Mouse (Mus musculus): Measurements from ENCODE around the gene Nrbp1. TPM values are rescaled to one million over a fixed set of nuclear protein-coding genes. Genes with fewer than 3 reads are reported as not detected.
A peak's percentile ranks its signal among the peaks of the same experiment; 100 is the strongest.

Gene Nrbp1
- total and polyA plus RNA-seq, 3 experiments, result 34.5 to 41.5 (median 36.6) TPM

DNA sequence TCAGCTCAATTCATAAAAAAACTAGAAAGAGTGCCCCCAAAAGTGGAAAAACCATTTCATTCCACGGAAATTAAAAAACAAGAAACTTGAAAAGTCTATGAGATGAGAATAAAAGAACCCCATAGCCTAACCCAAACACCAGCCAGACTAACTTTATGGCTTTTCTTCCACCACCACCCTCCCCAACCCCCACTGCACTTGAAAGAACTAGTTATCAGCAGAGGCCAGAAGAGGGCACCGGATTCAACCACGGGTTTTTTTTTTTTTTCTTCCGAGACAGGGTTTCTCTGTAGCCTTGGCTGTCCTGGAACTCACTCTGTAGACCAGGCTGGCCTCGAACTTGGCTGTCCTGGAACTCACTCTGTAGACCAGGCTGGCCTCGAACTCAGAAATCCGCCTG, 22.4 kb upstream of the Nrbp1 start:
- Histone ChIP-seq H3K27me3 (replicated peaks) (no peaks in the 10 kb centered on the region), H3K4me1 (ENCODE audit: control insufficient read depth in 1 of 2, insufficient read depth in 2 of 2) (peaks cover 0 to 30% of the 10 kb centered on the region in 2 experiments; a peak in 2 of 4 replicates), H3K4me3 (replicated peaks in 1 of 3; ENCODE audit: low read depth in 2 of 3, low read length in 2 of 3, poor library complexity in 1 of 3) (no peak overlapping the region), H3K4me2 (ENCODE audit: insufficient read depth, low read depth, poor library complexity, severe bottlenecking) (peak overlapping the region; percentile 86; the same call in 1 of the 2 replicates), H3K9ac (ENCODE audit: insufficient read depth, low read depth) (peak overlapping the region; percentile 75; the same call in 1 of the 2 replicates), H3K79me2 (replicated peaks; ENCODE audit: control insufficient read depth, extremely low read depth, insufficient read depth, poor library complexity, severe bottlenecking) (peaks cover 64% of the 10 kb centered on the region), H3K9me3 (replicated peaks; ENCODE audit: low read length) (no peaks in the 10 kb centered on the region), H3K27ac (ENCODE audit: insufficient read depth, low read depth) (no peak overlapping the region), H3K36me3 (replicated peaks in 1 of 2; ENCODE audit: control insufficient read depth in 1 of 2, insufficient read depth in 1 of 2, low read length in 1 of 2) (peaks cover 0 to 21% of the 10 kb centered on the region in 2 experiments)
- peak; percentile 69 for DNase-seq (ENCODE audit: extremely low read depth)
- dilution Hi-C loops (cut with MboI; ENCODE audit: extremely low pct_ligation_motif_present, extremely low pct_unique_long_range_greater_than_20kb, low sequenced_read_pairs) (no loop called here), in situ Hi-C loops (cut with MboI; ENCODE audit: low pct_ligation_motif_present, low pct_unique_long_range_greater_than_20kb, low sequenced_read_pairs) (no loop called here)
- TF ChIP-seq ZNF384 (IDR thresholded peaks at IDR 0.05; ENCODE audit: low read depth, low read length) (peak; percentile 97), ZKSCAN1 (IDR thresholded peaks at IDR 0.05; ENCODE audit: borderline replicate concordance, low read depth, low read length) (no peak), SIN3A (IDR thresholded peaks at IDR 0.05; ENCODE audit: low read length) (0 out of 2 replicates have a peak, but pooled peaks have one; percentile 17), IRF4 (IDR thresholded peaks at IDR 0.05; ENCODE audit: low read depth, low read length) (peak; percentile 42; the same call in 1 of the 2 replicates), RCOR1 (conservative IDR thresholded peaks at IDR 0.05; ENCODE audit: low read depth, low read length) (no peak), CTCF (conservative IDR thresholded peaks at IDR 0.05 in 1 of 2, IDR thresholded peaks at IDR 0.05 in 1 of 2; ENCODE audit: low read depth in 2 of 2, low read length in 2 of 2) (peak in 1 of 2 experiments; percentile 55; a peak in 2 of 4 replicates), SMC3 (IDR thresholded peaks at IDR 0.05; ENCODE audit: low read depth, low read length) (peak; percentile 20), MYC (IDR thresholded peaks at IDR 0.05; ENCODE audit: low read depth, low read length) (no peak), CHD2 (IDR thresholded peaks at IDR 0.05; ENCODE audit: low read length) (peak; percentile 69; the same call in 1 of the 2 replicates), POLR2AphosphoS2 (IDR thresholded peaks at IDR 0.05; ENCODE audit: low read depth, low read length) (no peak), MAZ (IDR thresholded peaks at IDR 0.05; ENCODE audit: low read depth, low read length) (0 out of 2 replicates have a peak, but pooled peaks have one; percentile 35), HCFC1 (IDR thresholded peaks at IDR 0.05; ENCODE audit: low read depth, low read length) (peak; percentile 38; the same call in 1 of the 2 replicates)

DNA sequence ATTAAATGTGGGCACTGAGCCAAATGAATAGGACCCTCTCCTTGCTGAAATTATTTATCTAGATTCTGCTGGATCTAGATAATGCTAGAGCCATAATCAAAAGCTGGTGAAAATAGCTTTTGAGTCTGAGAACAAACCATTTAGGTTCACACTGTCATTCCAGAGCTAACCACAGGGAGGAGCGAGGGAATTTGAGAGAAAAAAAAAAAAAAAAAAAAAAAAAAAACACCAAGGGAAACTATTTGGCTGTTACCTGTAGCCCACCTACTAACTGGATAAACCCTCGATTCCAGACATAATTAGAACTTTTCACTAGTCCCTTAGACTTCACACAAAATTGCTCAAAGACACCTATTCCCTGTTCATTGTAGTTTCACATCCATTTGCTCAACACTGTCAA, 21.6 kb upstream of the Nrbp1 start:
- TF ChIP-seq UBTF (IDR thresholded peaks at IDR 0.05; ENCODE audit: low read depth, low read length), result 0 out of 2 replicates have a peak, but pooled peaks have one; percentile 22
- TF ChIP-seq POLR2AphosphoS2 (IDR thresholded peaks at IDR 0.05; ENCODE audit: low read depth, low read length), result no peak
- 0 out of 2 replicates have a peak, but pooled peaks have one; percentile 4 for TF ChIP-seq HCFC1 (IDR thresholded peaks at IDR 0.05; ENCODE audit: low read depth, low read length)
- no peak; the same call in 1 of the 2 replicates for TF ChIP-seq MAFK (IDR thresholded peaks at IDR 0.05; ENCODE audit: insufficient replicate concordance, low read length)
- no peak for TF ChIP-seq SMC3 (IDR thresholded peaks at IDR 0.05; ENCODE audit: low read depth, low read length)
- no peak for TF ChIP-seq ZC3H11A (IDR thresholded peaks at IDR 0.05; ENCODE audit: low read depth, low read length)
- no peak for TF ChIP-seq KAT2A (IDR thresholded peaks at IDR 0.05; ENCODE audit: insufficient replicate concordance, low read length)
- TF ChIP-seq USF1 (IDR thresholded peaks at IDR 0.05; ENCODE audit: low read depth, low read length), result no peak
- peak; percentile 98 for TF ChIP-seq ZNF384 (IDR thresholded peaks at IDR 0.05; ENCODE audit: low read depth, low read length)
- TF ChIP-seq RAD21 (IDR thresholded peaks at IDR 0.05; ENCODE audit: low read depth, low read length), result no peak; the same call in 1 of the 2 replicates
- TF ChIP-seq NELFE (IDR thresholded peaks at IDR 0.05; ENCODE audit: low read depth, low read length), result no peak
- no peak for TF ChIP-seq JUND (conservative IDR thresholded peaks at IDR 0.05; ENCODE audit: low read depth, low read length)
- no peak for TF ChIP-seq JUN (IDR thresholded peaks at IDR 0.05; ENCODE audit: insufficient read depth, low read depth, low read length)
- TF ChIP-seq PAX5 (IDR thresholded peaks at IDR 0.05; ENCODE audit: low read length), result no peak
- TF ChIP-seq ZMIZ1 (IDR thresholded peaks at IDR 0.05; ENCODE audit: low read depth, low read length), result no peak
- no peak; the same call in none of the 2 replicates for TF ChIP-seq SIN3A (IDR thresholded peaks at IDR 0.05; ENCODE audit: low read length)
- TF ChIP-seq CTCF (conservative IDR thresholded peaks at IDR 0.05 in 1 of 2, IDR thresholded peaks at IDR 0.05 in 1 of 2; ENCODE audit: low read depth in 2 of 2, low read length in 2 of 2), result peak in 1 of 2 experiments; percentile 24; a peak in 2 of 4 replicates
- no peak for TF ChIP-seq ELF1 (IDR thresholded peaks at IDR 0.05; ENCODE audit: low read depth, low read length)
- no peak for TF ChIP-seq TBP (conservative IDR thresholded peaks at IDR 0.05; ENCODE audit: low read depth, low read length)
- dilution Hi-C loops (cut with MboI; ENCODE audit: extremely low pct_ligation_motif_present, extremely low pct_unique_long_range_greater_than_20kb, low sequenced_read_pairs), result no loop called here

More for the DNA sequence above, 21.6 kb upstream of the Nrbp1 start:
- no peak for DNase-seq (ENCODE audit: extremely low read depth)
- peak overlapping the region; percentile 86 for H3K4me2 ChIP-seq (ENCODE audit: insufficient read depth, low read depth, poor library complexity, severe bottlenecking)
- no peaks in the 10 kb centered on the region for H3K27me3 ChIP-seq (replicated peaks)
- H3K9me3 ChIP-seq (replicated peaks; ENCODE audit: low read length), result no peaks in the 10 kb centered on the region
- H3K4me3 ChIP-seq (replicated peaks in 1 of 3; ENCODE audit: low read depth in 2 of 3, low read length in 2 of 3, poor library complexity in 1 of 3), result peak overlapping the region; percentile 42 to 93 (median 57)
- in situ Hi-C loops (cut with MboI; ENCODE audit: low pct_ligation_motif_present, low pct_unique_long_range_greater_than_20kb, low sequenced_read_pairs), result no loop called here
- no peak overlapping the region for H3K27ac ChIP-seq (ENCODE audit: insufficient read depth, low read depth)
- H3K36me3 ChIP-seq (replicated peaks in 1 of 2; ENCODE audit: control insufficient read depth in 1 of 2, insufficient read depth in 1 of 2, low read length in 1 of 2), result peaks cover 0 to 19% of the 10 kb centered on the region in 2 experiments
- H3K9ac ChIP-seq (ENCODE audit: insufficient read depth, low read depth), result peak overlapping the region; percentile 75; the same call in 1 of the 2 replicates
- H3K4me1 ChIP-seq (ENCODE audit: control insufficient read depth in 1 of 2, insufficient read depth in 2 of 2), result peaks cover 0 to 30% of the 10 kb centered on the region in 2 experiments; a peak in 2 of 4 replicates
- peaks cover 58% of the 10 kb centered on the region for H3K79me2 ChIP-seq (replicated peaks; ENCODE audit: control insufficient read depth, extremely low read depth, insufficient read depth, poor library complexity, severe bottlenecking)
